Mouse (Mus musculus) urinary bladder, adult 18-20 months (tissue): ENCODE results near the gene C1ql4.
A peak's percentile ranks its signal among the peaks of the same experiment; 100 is the strongest.
"Not testable (repeated sequence)": the region's sequence is repeated elsewhere in the genome, so short reads cannot be mapped to it uniquely, and the experiment has no call there.

Experiments
- DNase-seq, 2 experiments: peaks; one replicate each; pipeline ENCODE4 v3.0.0; 2022; ENCODE audit warnings: low spot score in 2 of 2, mixed read lengths in 2 of 2

C1ql4 gene

GRCm38 (mm10) chr15:99098493-99098861, 10.9 kb upstream of the C1ql4 start:
- no peak for DNase-seq

DNA sequence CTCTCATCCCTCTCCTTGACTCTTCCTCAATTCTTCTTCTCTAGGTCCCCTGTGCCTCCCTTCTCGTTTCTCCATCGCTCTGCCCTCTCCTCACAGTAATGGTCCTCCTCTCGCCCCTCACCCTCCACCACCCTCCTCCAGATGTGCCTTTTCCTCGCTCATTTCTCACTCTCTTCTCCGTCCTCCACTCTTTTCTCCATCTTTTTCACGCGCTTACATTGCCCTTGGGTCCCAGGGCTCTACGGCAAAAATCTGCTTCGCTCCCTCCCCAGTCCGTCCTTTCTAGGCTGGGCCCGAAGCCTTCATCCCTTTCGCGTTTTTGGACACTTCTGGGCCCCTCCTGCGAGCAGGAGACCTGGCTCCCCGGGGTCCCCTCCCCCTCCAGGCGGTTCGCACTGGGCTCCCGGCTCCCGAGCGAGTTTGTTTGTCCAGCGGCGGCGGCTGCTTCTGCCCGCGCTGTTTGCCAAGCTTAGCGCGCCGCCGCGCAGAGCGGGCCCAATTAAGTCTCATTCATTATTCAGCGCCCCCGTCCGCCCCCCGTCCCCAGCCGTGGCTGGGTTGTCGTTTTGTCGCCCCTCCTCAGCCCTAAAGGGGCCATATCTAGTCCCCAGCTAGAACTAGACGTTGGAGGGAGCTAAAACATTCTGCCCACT, 10.3 kb upstream of the C1ql4 start:
- peak in 1 of 2 experiments; percentile 44 for DNase-seq

DNA sequence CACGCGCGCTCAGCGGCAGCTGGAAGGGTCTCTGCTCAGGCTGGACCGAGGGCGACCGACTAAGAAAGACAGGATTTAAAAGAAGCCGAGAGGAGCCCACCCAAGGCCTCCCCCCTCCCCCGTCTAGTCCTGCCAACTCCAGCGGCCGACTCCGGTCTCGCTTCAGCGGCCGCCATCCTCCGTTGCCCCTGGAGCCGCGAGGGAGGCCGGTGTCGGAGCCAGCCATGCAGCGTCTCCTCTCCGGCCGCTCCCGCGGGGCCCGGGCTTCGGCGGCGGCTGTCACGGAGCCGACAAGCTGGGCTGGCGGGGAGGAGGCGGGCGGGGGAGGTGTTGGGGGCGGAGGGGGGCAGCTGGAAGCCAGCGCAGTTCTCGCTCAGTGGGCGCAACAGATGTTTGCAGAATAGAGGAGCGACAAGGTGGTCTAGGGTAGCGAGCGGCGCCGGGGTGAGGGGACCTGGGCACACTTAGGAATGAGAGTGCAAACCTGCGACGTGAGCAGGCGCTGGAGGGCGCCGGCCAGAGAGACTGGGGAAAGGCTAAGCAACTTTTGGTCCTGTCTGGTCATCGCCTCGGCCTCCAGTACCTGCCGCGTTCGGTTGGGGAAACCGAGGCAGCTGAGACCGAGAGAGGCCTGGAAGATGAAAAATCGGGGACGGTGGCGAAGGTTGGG, 9.3 kb upstream of the C1ql4 start:
- DNase-seq = peak in 1 of 2 experiments; percentile 39

- no peak for DNase-seq
Measured at GRCm38 (mm10) chr15:99096061-99096793, 8.6 kb upstream of the C1ql4 start.

GRCm38 (mm10) chr15:99095356-99095755, 7.7 kb upstream of the C1ql4 start:
- DNase-seq = no peak

- no peak for DNase-seq
Measured at GRCm38 (mm10) chr15:99094631-99095270, 7.1 kb upstream of the C1ql4 start.

GRCm38 (mm10) chr15:99093291-99094258, 6.0 kb upstream of the C1ql4 start:
- DNase-seq = peak in 1 of 2 experiments; percentile 25

DNA sequence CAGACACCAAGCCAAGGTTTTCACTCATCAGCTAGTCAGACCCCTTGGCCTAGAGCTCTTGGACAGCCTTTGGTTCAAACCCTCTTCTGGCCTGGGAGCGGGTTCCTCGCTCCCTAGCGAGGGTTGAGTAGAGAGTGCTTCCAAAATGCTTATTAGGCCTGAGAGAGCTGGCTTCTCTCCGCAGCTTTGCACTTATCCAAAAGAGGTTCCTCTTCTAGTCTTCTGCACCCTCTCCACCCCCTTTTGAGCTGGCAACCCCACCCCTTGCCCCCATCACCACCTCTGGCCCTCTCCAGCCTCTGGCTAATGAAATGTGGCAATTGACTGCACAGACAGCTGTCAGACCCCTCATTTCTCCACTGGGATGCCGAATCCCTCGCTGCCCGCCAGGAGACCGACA, 5.3 kb upstream of the C1ql4 start, which contains the start of gene Dnajc22:
TSS of gene Dnajc22 (plus strand) at position 301 of the 400 bp plus-strand sequence.
- DNase-seq = no peak

- DNase-seq = no peak
Measured at GRCm38 (mm10) chr15:99089069-99089468, 1.5 kb upstream of the C1ql4 start.

DNA sequence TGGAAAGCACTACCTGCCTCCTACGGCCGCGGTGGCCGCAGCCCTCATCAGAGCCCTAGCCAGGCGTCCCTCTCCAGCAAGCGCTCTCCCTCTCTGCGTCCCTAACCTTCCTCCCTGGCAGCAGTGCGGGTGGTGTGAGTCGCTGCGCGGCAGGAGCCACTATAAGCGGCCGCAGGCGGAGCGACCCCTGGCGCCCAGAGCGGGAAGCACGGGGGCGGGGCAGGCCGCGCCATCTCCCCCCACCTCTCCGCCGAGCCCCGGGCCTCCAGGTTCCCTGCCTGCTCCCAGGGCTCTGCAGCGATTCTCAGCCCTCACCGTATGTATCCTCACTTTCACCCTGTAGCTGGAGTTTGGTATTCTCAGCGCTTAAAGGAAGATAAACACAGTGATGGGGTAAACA, 675 bp upstream of the C1ql4 start:
- DNase-seq = peak; percentile 36 to 68

- DNase-seq = no peak
Measured at GRCm38 (mm10) chr15:99085997-99086396, 1.6 kb downstream of the C1ql4 start.

DNA sequence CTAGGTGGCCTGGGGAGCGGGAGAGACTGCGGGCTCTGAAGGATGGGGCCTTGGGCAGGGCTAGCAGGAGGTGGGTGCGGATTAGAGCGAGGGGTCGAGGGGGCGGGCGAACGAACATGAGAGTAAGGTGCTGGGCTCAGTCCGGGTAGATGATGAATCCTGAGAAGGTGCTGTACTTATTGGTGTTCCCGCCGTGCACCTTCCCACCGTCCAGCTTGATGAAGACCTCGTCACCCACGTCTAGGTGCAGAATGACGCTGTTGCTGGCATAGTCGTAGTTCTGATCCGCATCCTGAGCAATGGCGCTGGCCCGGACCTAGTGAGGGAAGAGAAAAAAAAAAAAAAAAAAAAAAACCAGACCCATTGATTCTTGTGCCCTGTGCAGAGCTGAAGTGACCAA, 3.0 kb downstream of the C1ql4 start:
- DNase-seq = no peak

DNA sequence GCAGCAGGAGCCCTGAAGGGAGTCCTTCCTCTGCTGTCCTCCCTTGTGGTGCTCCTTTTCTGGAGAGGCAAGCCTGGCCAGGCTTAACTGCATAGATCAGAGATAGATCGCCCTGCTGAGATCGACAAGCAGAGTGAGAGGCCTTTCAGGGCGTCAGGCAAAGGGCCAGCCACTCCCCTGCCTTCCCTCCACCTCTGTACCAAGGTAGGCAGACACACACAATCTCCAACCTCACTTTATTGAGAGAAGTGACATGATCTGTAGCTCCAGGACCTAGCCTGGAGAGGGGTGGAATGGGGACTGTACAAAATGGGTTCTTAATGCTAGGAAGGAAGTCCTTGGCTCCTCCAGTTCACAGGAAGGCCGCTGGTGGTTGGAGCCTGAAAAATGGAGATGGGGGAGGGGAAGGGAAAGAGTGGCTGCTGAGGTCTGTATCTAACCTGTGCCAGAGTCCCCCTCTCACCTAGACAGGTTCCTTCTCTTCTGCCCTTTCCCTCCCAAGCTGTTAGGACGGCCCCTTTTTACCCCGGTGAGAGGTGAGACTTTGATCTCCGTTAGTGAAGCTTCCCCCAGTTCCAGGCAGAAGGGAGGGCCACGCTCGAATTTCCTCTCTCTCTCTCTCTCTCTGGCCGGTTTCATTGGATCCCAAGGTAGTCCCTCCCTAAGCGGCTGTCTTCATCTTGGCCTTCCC, 3.6 kb downstream of the C1ql4 start:
- no peak for DNase-seq

- peak in 1 of 2 experiments; percentile 29 for DNase-seq
Measured at GRCm38 (mm10) chr15:99083258-99083657, 4.4 kb downstream of the C1ql4 start.

DNA sequence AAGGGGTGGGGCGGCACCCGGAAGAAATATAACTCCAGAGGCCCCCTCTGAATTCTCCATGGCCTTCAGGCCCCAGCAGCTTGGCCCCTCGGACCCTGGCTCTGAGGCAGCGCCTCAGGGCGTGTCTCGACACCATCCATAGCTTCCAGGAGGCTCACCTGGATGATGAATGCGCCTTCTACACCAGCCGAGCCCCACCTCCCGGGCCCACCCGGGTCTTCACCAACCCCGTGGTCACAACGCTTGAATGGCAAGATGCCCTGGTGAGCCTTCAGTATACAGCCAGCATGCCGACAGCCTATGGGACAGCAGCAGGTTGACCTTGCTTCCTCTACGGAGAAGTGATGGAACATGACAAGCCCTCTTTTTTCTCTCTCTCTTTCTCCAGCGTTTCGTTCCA, 4.8 kb downstream of the C1ql4 start:
- no peak for DNase-seq

- no peak for DNase-seq
Measured at GRCm38 (mm10) chr15:99082322-99082721, 5.3 kb downstream of the C1ql4 start.

DNA sequence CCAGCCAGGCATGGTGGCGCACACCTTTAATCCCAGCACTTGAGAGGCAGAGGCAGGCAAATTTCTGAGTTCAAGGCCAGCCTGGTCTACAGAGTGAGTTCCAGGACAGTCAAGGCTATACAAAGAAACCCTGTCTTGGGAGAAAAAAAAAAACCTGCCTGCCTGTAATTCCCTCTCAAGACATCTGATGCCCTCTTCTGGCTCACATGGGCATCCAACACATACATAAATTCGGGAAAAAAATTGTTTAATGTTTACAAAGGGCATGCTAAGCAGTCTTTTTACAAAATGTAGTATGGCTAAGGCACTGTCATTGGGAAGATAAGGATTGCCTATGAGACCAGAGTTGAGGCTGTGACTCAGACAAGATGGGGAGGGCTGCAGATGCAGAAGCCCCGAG, 7.8 kb downstream of the C1ql4 start:
- DNase-seq = no peak

GRCm38 (mm10) chr15:99078181-99078910, 9.3 kb downstream of the C1ql4 start:
- DNase-seq = no peak

- DNase-seq = not testable (repeated sequence)
Measured at GRCm38 (mm10) chr15:99076011-99076410, 11.6 kb downstream of the C1ql4 start.
